Mouse (Mus musculus) spleen, postnatal 4 days (tissue): ENCODE results near the gene Aifm2.

Experiments
- DNase-seq, 2 experiments: peaks; one replicate each; pipeline ENCODE4 v3.0.0; 2022; ENCODE audit warnings: low spot score in 2 of 2

The Aifm2 gene

DNA sequence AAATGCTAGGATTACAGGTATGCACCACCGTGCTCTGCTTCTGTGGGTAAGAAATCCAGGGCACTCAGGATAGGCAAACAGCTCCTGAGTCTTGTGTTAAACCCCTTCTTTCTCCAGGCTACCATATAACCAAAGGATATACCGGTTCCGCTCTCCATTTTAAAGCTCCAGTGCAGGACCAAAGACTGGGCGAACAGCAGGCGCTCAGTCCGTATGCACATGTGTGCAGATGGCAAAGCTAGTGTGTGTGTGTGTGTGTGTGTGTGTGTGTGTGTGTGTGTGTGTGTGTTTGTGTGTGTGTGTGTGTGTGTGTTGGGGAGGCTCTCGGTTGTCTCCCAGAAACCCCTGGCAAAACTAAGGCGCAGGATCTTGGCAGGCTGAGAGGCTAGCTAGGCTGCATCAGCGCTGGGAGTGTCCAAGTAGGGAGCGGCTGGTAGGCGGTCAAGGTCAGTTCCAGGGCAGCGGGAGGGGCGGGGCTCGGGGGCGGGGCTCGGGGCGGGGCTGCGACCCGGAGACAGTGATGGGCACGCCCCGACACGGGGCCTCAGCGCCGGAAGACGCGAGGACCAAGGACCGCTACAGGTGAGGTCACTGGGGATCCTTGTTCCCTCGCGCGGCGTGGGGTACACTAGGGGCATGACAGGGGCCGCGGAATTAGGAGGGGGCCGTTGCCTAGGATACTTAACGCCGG is at the start of gene Aifm2:
Gene Aifm2, plus strand, starts transcription at position 493 of the 691 bp plus-strand sequence.
- peak; percentile 59 to 81 for DNase-seq

GRCm38 (mm10) chr10:61665651-61666050 is 49.4 kb upstream of the Aifm2 start:
- DNase-seq, result no peak

- no peak for DNase-seq
Measured at GRCm38 (mm10) chr10:61669289-61669688, 45.8 kb upstream of the Aifm2 start.

GRCm38 (mm10) chr10:61669896-61670295 is 45.2 kb upstream of the Aifm2 start:
- no peak for DNase-seq

GRCm38 (mm10) chr10:61670758-61671157 is 44.3 kb upstream of the Aifm2 start:
- DNase-seq, result no peak

DNA sequence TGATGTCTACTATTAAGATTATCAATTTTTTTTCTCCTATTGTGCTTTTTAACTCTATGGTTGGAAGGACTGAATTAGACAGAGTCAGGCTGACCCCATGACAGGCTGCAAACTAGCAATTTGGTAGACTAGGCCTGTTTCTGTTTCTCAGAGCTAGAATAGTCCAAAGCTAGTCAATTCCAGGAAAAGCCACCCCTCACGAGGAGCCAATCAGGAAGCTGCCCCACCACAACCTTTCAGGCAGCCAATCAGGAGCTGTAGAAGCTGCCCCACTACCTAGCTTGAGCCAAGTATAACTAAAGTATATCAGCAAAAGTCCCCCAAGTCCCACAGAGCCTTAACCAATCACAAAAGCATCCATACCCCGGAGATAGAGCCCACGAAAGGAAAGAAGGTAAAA is 39.1 kb upstream of the Aifm2 start:
- DNase-seq, result no peak

GRCm38 (mm10) chr10:61679545-61679944 is 35.5 kb upstream of the Aifm2 start:
- DNase-seq, result no peak

DNA sequence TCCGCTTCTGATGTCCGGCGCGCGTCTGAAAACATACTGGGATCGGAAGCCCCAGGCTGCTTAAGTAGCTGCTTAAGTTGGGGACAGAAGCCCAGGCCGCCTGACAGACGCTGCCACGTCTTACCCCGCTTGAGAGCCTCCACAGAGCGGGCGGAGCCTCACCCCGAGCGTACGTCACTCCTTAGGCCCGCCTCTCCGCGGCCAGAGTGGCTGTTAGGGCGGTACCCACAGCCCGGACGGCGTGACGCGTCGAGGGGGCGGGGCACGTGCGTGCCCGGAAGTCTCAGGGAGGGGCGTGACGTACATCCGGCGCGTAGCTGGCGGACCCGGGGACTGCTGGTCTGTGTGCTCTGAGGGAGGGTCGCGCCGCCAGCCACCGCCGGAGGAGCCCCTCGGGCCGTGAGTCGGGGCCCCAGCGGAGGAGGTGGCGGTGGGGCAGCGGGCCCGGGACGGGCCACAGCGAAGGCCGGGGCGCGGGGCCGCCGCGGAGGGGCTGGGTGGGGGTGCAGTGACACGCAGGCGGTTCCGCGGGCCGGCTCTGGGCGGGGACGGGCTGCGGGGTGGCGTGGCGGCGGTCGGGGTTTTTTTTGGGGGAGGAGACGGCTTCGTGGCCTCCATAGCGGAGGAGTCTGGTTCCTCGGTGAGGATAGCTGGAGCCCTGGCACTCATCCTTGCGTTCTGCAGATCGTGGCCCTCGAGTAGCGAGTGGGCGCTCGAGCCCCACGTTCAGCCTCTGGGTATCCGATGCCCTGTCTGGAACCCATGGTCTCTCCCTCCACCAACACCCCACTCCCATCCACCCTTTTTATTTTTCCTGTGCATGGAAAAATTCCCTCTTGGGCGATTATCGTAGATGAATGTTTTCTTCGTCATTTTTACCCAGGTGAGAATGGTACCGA is 34.8 kb upstream of the Aifm2 start, which contains the start of gene Sar1a:
Gene Sar1a, plus strand, starts transcription at position 285 of the 899 bp plus-strand sequence.
- peak; percentile 98 to 99 for DNase-seq

GRCm38 (mm10) chr10:61689405-61689804 is 25.7 kb upstream of the Aifm2 start:
- DNase-seq, result no peak

DNA sequence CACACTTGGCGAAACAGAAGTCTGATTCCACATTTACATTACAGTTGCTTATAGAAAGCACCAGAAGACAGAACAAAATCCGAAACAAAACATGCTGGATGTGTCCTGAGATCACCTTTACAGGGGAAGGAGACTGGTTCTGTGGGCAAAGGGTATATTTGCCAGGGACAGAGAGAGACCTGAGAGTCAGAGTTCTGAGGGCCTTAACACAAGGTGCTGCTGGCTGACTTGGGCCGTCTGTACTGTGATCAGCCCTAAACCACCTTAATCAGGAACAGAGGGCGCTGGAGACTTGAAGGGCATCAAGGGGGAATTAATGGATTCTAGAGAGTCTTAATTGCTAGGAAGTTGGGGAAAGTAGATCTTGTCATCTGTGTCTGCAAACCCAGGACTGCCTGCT is 21.5 kb upstream of the Aifm2 start:
- no peak for DNase-seq

DNA sequence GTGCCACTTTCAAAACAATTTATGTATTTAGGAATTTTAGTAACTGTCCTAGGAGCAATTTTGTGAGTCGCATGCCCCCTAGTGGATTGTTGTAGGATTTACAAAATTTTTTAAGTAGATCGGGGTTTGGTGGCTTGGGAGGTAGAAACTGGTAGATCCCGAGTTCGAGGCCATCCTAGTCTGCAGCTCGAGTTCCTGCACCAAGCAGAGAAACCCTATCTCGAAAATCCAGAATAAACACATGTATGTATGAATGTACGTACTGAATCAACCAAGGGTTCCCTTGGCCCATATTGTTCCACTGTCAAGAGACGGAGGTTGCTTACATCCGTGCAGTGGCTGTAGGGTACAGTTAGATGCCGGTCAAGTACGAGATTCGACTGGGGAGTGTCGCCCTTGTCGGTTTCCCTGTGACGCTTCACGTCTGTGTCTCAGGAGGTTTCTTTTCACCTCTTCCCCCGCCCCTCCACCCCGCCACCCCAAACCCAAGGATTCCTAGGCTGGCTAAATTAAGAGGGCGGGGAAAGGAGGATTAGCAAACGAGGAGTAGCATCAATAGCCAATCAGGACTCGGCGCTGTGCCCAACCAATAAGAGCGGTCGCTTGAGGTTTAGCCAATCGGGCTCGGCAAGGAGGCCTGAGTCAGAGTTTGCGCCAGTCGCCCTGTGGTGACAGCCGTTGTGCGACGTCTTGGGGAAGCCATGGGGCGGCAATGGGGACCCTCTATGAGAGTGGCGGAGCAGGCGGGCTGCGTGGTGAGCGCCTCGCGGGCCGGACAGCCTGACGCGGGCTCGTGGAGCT is 20.0 kb upstream of the Aifm2 start, which contains the start of gene Tysnd1:
Gene Tysnd1, plus strand, starts transcription at position 645 of the 801 bp plus-strand sequence.
- peak; percentile 92 to 95 for DNase-seq

DNA sequence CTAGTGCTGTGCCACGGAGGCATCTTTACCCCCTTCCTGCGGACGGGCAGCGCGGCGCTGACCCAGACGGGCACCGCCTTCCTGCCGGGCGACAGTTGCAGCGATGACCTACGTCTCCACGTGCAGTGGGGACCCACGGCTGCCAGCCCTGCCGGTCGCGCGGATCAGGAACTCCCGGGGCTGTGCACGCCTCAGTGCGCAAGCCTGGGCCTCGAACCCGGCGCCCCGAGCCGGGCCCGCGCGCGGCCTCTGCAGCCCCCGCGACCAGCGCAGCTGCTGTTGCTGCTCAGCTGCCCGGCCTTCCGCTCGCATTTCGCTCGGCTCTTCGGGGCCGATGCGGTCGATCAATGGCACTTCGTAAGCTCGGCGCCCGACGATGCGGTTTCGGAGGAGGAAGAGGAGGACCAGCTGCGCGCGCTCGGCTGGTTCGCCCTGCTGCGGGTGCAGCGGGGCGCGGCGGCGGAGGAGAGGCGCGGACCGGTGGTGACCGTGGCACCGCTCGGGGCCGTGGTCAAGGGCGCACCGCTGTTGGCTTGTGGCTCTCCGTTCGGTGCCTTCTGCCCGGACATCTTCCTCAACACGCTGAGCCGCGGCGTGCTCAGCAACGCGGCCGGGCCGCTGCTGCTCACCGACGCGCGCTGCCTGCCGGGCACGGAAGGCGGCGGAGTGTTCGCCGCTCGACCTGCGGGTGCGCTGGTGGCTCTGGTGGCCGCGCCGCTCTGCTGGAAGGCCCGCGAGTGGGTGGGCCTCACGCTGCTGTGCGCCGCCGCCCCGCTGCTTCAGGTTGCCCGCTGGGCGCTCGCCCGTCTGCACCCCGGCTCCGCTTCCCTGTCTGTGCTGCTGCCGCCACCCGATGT is 19.1 kb upstream of the Aifm2 start:
- peak; percentile 37 to 80 for DNase-seq

DNA sequence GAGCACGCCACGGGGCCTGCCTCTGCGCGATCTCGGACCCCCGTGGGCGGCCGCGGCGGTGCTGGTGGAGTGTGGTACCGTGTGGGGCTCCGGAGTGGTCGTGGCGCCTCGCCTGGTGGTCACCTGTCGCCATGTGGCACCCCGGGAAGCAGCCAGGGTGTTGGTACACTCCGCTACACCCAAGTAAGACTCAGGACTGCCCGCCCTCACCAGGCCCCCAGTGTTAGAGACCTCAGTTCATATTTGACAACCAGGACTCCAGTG is 18.6 kb upstream of the Aifm2 start:
- DNase-seq, result peak in 1 of 2 experiments; percentile 70

GRCm38 (mm10) chr10:61697028-61697427 is 18.0 kb upstream of the Aifm2 start:
- no peak for DNase-seq

GRCm38 (mm10) chr10:61704663-61705062 is 10.4 kb upstream of the Aifm2 start:
- no peak for DNase-seq

DNA sequence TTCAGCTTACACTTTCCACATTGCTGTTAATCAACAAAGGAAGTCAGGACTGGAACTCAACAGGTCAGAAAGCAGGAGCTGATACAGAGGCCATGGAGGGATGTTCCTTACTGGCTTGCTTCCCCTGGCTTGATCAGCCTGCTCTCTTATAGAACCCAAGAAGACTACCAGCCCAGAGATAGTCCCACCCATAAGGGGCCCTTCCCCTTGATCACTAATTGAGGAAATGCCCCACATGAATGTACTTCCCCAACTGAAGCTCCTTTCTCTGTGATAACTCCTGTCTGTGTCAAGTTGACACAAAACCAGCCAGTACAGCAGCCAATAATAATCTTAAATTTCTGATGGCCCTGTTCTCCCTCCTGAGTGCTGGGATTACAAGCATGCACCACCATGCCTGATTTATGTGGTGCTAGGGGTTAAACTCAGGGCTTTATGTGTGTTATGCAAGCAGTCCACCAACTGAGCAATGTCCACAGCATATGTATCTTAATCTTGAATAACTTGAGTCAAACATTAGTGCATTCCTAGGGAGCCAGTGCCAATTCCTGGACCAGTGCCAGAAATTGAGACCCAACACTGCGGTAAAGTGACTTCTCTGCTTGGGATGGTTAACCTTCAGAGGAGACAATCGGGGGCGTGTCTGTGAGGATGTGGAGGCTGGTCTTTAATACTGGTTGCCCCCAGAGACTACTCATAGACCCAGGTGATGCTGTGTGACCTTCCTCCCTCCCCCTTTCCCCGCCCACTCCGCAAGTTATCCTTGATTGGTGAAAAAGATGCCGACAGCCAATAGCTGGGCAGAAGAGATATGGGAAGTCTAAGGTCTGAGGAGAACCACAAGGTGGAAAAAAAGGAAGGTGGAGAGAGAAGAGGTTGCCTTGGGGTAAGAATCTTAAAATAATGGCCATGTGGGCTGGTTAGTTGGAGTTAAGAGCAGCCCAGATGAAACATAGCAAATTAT is 8.4 kb upstream of the Aifm2 start:
- DNase-seq, result no peak

- DNase-seq, result no peak
Measured at GRCm38 (mm10) chr10:61713601-61714000, 1.5 kb upstream of the Aifm2 start.

DNA sequence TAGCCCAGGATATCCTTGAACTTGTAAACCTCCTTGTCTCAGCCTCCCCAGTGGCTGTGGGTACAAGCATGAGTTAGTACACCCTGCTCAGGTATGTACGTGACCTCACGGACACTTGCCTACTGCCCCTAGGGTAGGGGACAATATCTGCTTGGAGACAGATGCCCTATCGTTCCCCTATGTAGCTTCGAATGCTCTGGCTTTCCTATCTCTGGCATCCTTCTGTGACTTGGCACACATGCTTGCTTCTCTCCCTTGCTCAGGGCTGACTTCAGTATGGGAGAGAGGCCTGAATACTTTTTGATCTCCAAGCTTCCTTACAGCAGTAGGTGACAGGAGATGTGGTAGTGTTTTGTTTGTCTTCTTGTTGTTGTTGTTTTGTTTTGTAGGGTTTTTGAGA is 917 bp upstream of the Aifm2 start:
- no peak for DNase-seq

DNA sequence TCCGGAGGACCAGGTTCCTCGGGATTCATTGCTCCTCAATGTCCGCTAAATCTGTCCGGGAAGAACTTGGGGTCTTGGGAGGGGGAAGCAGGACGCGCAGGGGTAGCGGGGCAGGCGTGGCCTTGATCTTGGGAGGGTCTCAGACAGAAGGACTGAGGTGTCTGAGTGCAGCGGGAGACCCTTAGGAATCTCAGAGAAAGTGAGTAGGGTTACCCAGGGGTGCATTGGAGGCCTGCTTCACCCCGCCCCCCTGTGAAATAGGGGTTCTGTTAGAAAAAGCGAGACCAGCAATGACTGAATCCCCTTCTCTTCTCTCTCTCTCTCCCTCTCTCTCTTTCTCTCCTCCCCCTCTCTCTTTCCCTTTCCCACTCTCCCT is 387 bp downstream of the Aifm2 start:
- no peak for DNase-seq
